In genomic region chr12:86242563-86242962, GRCm38 (mm10) we compare ENCODE assay signal across 8 mouse cellular contexts. TPM values are rescaled to one million over a fixed set of nuclear protein-coding genes. Genes with fewer than 3 reads are reported as not detected.
DNase-seq lines count a peak whose midpoint lies in the region; ATAC-seq and TF ChIP-seq lines count a peak whose summit lies in the region.

No protein-coding gene starts in this region.

- peak overlapping the region; percentile 97 for H3K9ac ChIP-seq in heart, adult 2 months (ENCODE audit: low read depth, low read length)
- H3K9ac ChIP-seq in hindbrain, embryonic 15.5 days, result peak overlapping the region; percentile 81
- peak overlapping the region; percentile 92 for H3K9ac ChIP-seq in stomach, embryonic 16.5 days (ENCODE audit: low read length)

- peaks cover 6% of the 10 kb centered on the region; the same call in 1 of the 2 replicates for H3K79me2 ChIP-seq in heart, adult 2 months (replicated peaks; ENCODE audit: control insufficient read depth, insufficient read depth, low read length)

- peak overlapping the region; percentile 97 for H3K27ac ChIP-seq in heart, adult 2 months
- H3K27ac ChIP-seq in cortical plate, adult 2 months (ENCODE audit: insufficient read depth, low read length), result no peak overlapping the region
- H3K27ac ChIP-seq in hindbrain, embryonic 15.5 days (replicated peaks), result no peak overlapping the region
- 0 out of 2 replicates have a peak overlapping the region, but pooled peaks have one; percentile 72 for H3K27ac ChIP-seq in stomach, embryonic 16.5 days (ENCODE audit: low read length)

- H3K4me3 ChIP-seq in heart, adult 2 months, result peak overlapping the region; percentile 90
- peak overlapping the region; percentile 76 for H3K4me3 ChIP-seq in cortical plate, adult 2 months (ENCODE audit: insufficient read depth, low read length)
- H3K4me3 ChIP-seq in hindbrain, embryonic 15.5 days, result peak overlapping the region; percentile 70
- H3K4me3 ChIP-seq in stomach, embryonic 16.5 days (replicated peaks; ENCODE audit: low read length), result peak overlapping the region; percentile 62

- H3K27me3 ChIP-seq in heart, adult 2 months (ENCODE audit: control insufficient read depth, insufficient read depth, low read length), result no peaks in the 10 kb centered on the region
- no peaks in the 10 kb centered on the region for H3K27me3 ChIP-seq in hindbrain, embryonic 15.5 days
- no peaks in the 10 kb centered on the region for H3K27me3 ChIP-seq in stomach, embryonic 16.5 days (ENCODE audit: control insufficient read depth, insufficient read depth, low read length)

- no peak for DNase-seq in heart, adult 2 months
- DNase-seq in heart, postnatal 4 days, result no peak
- peak; percentile 58 for DNase-seq in lung, postnatal 36 days
- no peak for DNase-seq in cerebellum, postnatal 10 days

- WGBS in heart, adult 2 months, result 1% methylated on average over 7 of the region's 7 CpGs
- 27% methylated on average over 7 of the region's 7 CpGs for WGBS in hindbrain, embryonic 15.5 days
- 8% methylated on average over 7 of the region's 7 CpGs for WGBS in stomach, embryonic 16.5 days

- H3K36me3 ChIP-seq in heart, adult 2 months (ENCODE audit: control insufficient read depth, insufficient read depth, low read length), result peaks cover 19% of the 10 kb centered on the region
- peaks cover 13% of the 10 kb centered on the region for H3K36me3 ChIP-seq in hindbrain, embryonic 15.5 days
- peaks cover 8% of the 10 kb centered on the region; the same call in 1 of the 2 replicates for H3K36me3 ChIP-seq in stomach, embryonic 16.5 days (ENCODE audit: control insufficient read depth, insufficient read depth, low read length)

- H3K4me1 ChIP-seq in heart, adult 2 months (ENCODE audit: control insufficient read depth, insufficient read depth, low read length), result peaks cover 12% of the 10 kb centered on the region
- peaks cover 12% of the 10 kb centered on the region for H3K4me1 ChIP-seq in cortical plate, adult 2 months (ENCODE audit: control insufficient read depth, insufficient read depth, low read length)
- H3K4me1 ChIP-seq in hindbrain, embryonic 15.5 days (replicated peaks), result peaks cover 40% of the 10 kb centered on the region
- peaks cover 12% of the 10 kb centered on the region for H3K4me1 ChIP-seq in stomach, embryonic 16.5 days (ENCODE audit: control insufficient read depth, insufficient read depth, low read length)

- H3K4me2 ChIP-seq in hindbrain, embryonic 15.5 days, result peak overlapping the region; percentile 97
- peak overlapping the region; percentile 92 for H3K4me2 ChIP-seq in stomach, embryonic 16.5 days (ENCODE audit: low read depth, low read length)

- no peak for TF ChIP-seq EP300 in heart, adult 2 months (IDR thresholded peaks at IDR 0.05; ENCODE audit: insufficient read depth, low read depth, low read length)

- no peak for TF ChIP-seq CTCF in heart, adult 2 months (IDR thresholded peaks at IDR 0.05)
- TF ChIP-seq CTCF in cortical plate, adult 2 months (IDR thresholded peaks at IDR 0.05; ENCODE audit: extremely low read depth, insufficient read depth, low read length), result no peak

- intact Hi-C loops in heart, adult 2 months (cut with DNase I), result no loop called here

- no peak for TF ChIP-seq POLR2A in heart, adult 2 months (IDR thresholded peaks at IDR 0.05; ENCODE audit: insufficient read depth, low read depth, low read length)
- TF ChIP-seq POLR2A in cortical plate, adult 2 months (IDR thresholded peaks at IDR 0.05; ENCODE audit: extremely low read depth, insufficient read depth, low read length), result no peak

- no peak for ATAC-seq in hindbrain, embryonic 15.5 days (ENCODE audit: low FRiP score, low read depth)
- ATAC-seq in stomach, embryonic 16.5 days (ENCODE audit: insufficient read depth, low FRiP score), result no peak
- no peak for ATAC-seq in erythroid progenitor cell, adult 5-6 weeks (replicated peaks; ENCODE audit: low FRiP score, poor library complexity, severe bottlenecking)

- no peaks in the 10 kb centered on the region for H3K9me3 ChIP-seq in hindbrain, embryonic 15.5 days
- H3K9me3 ChIP-seq in stomach, embryonic 16.5 days (replicated peaks; ENCODE audit: control insufficient read depth, low read length), result no peaks in the 10 kb centered on the region

RNA-seq across cellular contexts. Expression of gene Gpatch2l, which starts 0.9 kb away (rescaled TPM):
- 10 to 100 TPM; 12.7 to 13.8 TPM for total RNA-seq in heart, adult 2 months (2021)
- polyA plus RNA-seq in heart, adult 2 months (2012; rRNA removed), result 6.2 and 10.1 TPM in 2 replicates
- total RNA-seq in heart, postnatal 4 days (2021), result 10 to 100 TPM; 17.9 to 18.3 TPM
- 21.2 and 21.3 TPM in 2 replicates for polyA plus RNA-seq in cortical plate, adult 2 months (2012; rRNA removed)
- polyA plus RNA-seq in hindbrain, embryonic 15.5 days (2015; fragmentation: Nextera tagmentation; extraction: Ambion mirVana), result 26.5 and 29.4 TPM in 2 replicates
- polyA plus RNA-seq in stomach, embryonic 16.5 days (2015; fragmentation: Nextera tagmentation; extraction: Ambion mirVana), result 15.5 and 17.2 TPM in 2 replicates
- total RNA-seq in erythroid progenitor cell, adult 5-6 weeks (2015; ENCODE audit: low replicate concordance), result 23.1 and 23.5 TPM in 2 replicates
- total RNA-seq in erythroid progenitor cell, adult 5-6 weeks (2017; ENCODE audit: low replicate concordance), result 19.3 and 23.1 TPM in 2 replicates

Comparison
In these comparisons a context has a peak if more than half of its experiments do, and no peak if none do; other contexts are left out.
1. H3K27ac ChIP-seq: peak in heart, adult 2 months (single experiment) and stomach, embryonic 16.5 days (single experiment); none in cortical plate, adult 2 months (single experiment) and hindbrain, embryonic 15.5 days (single experiment).
2. Peak in every context shown above with its lines, with median percentiles within 50 percentile points of each other: H3K4me3 ChIP-seq and H3K9ac ChIP-seq.